Mouse (Mus musculus) erythroblast, embryonic 14.5 days (primary cell): ENCODE data around the gene Prickle1.

ENCODE experiments used
- GATA1 ChIP-seq: IDR thresholded peaks from 2 replicates; pipeline ENCODE4 v1.6.1; 2012; ENCODE audit warnings: low read length, inconsistent platforms, mixed read lengths
- TAL1 ChIP-seq: IDR thresholded peaks from 3 replicates; pipeline ENCODE4 v1.6.1; 2012; ENCODE audit warnings: low read length, inconsistent platforms, mixed read lengths

DNA sequence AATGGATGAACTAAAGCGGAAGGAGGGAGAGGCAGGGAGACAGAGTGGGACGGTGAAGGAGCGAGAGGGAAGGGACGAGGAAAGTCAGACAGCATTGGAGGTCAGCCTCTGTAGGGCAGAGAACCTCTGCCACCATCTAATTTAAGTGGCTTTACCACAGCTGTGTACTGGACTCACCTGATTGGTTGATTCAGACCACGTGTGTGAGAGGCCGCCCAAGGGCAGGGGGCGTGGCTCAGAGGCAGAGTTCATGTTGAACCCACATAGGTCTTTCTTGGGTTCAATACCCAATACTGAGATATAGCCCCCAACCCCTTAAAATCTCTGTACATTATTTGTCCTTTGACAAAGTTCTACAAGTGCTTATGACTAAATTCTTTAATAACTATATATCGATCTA, 8.0 kb downstream of the Prickle1 start:
- no peak for TF ChIP-seq GATA1
- TF ChIP-seq TAL1, result no peak
